Mouse (Mus musculus) liver, embryonic 13.5 days (tissue): ENCODE measurements around the gene Srpr. TPM values are rescaled to one million over a fixed set of nuclear protein-coding genes. Genes with fewer than 3 reads are reported as not detected.

Experiments
- ATAC-seq: fragments of 200-750 bp; cut with Nextera tagmentation; 2 replicates; pipeline ENCODE4 v1.8.0; 2017; ENCODE audit warnings: low read depth, mild to moderate bottlenecking, moderate number of reproducible peaks, moderate library complexity
- DNase-seq: peaks from one replicate; pipeline ENCODE4 v3.0.0; 2022
- H3K27ac ChIP-seq: fragments of 300-500 bp; sonication (generic); 2 replicates; pipeline ENCODE4 v1.5.1; 2015; ENCODE audit warnings: moderate library complexity, mild to moderate bottlenecking, inconsistent platforms
- H3K27me3 ChIP-seq: fragments of 300-500 bp; sonication (generic); 2 replicates; pipeline ENCODE4 v1.6.1; 2015; ENCODE audit warnings: mild to moderate bottlenecking, inconsistent platforms
- H3K36me3 ChIP-seq: fragments of 300-500 bp; sonication (generic); 2 replicates; pipeline ENCODE4 v1.6.1; 2015; ENCODE audit warnings: mild to moderate bottlenecking, inconsistent platforms
- H3K4me1 ChIP-seq: fragments of 300-500 bp; sonication (generic); replicated peaks from 2 replicates; pipeline ENCODE4 v1.6.1; 2015; ENCODE audit warnings: inconsistent platforms
- H3K4me2 ChIP-seq: fragments of 300-500 bp; sonication (generic); 2 replicates; pipeline ENCODE4 v1.6.1; 2015; ENCODE audit warnings: inconsistent platforms, mild to moderate bottlenecking, moderate library complexity
- H3K4me3 ChIP-seq: fragments of 300-500 bp; sonication (generic); replicated peaks from 2 replicates; pipeline ENCODE4 v1.5.1; 2015; ENCODE audit warnings: mild to moderate bottlenecking, inconsistent platforms
- H3K9ac ChIP-seq: fragments of 300-500 bp; sonication (generic); 2 replicates; pipeline ENCODE4 v1.6.1; 2015; ENCODE audit warnings: mild to moderate bottlenecking, inconsistent platforms
- H3K9me3 ChIP-seq: fragments of 300-500 bp; sonication (generic); replicated peaks from 2 replicates; pipeline ENCODE4 v1.6.1; 2016; ENCODE audit warnings: inconsistent platforms
- WGBS: fragments of 180-500 bp; shearing (Covaris S2); methylation state at CpG from one replicate; pipeline ENCODE4 v1.1.7; 2015; ENCODE audit not compliant: insufficient replicate concordance; 5-methylcytosine and 5-hydroxymethylcytosine counted together
- polyA plus RNA-seq: library from polyadenylated mRNA; unstranded; fragments of >200 nt; fragmentation: Nextera tagmentation; extraction: Ambion mirVana; gene quantifications from 2 replicates; pipeline ENCODE4 v1.2.1, GENCODE M21; 2015

The Srpr gene
- polyA plus RNA-seq, 1 experiment from 2014 or later: 61.6 TPM

DNA sequence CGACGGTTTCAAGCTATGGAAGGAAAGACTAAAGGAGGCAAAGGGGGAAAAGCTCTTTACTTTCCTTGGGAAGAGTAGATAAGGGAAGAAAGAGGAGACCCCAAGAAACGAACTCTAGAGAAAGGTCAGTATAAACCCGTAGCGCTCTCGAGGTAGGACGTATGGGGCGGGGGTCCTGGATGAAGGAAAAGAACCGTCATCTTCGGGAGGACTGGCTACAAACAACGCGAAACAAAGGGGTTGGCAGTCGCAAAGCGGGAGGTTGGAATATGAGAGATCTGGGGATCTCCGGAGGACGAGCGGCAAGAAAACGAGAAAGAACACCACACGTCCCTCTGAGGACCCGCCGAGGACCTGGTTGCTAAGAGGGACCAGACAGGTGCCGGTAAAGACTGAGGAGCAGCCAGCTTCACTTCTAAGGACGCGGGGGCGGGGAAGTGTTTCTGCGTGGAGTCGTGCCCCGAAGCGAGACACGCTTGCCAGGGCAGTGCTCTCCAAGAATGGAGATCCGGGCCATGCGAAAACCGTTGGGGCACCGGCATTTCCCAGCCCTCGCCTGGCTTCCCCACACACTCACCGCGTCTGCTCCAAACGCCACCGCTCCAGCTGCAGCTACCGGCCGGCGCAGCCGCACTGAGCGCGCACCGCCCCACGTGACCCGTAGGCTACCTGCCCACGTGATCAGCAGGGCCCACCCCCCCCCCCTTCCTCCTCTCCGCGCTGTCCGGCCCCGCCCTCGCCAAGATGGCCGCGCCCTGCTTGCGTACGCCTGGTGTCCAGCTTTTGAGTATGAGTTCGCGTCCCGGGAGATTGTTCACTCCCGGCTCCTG, 67.4 kb downstream of the Srpr start, which contains the start of the genes Fam118b and Rpusd4:
Fam118b (minus strand) TSS at position 660 of the 830 bp plus-strand sequence.
Rpusd4 (plus strand) TSS at position 720 of the 830 bp plus-strand sequence.
- under 1% methylated on average over 62 of the region's 62 CpGs for WGBS
- ATAC-seq: peak; percentile 91
- peak within 1 kb of the TSS; percentile 76 for H3K4me3 ChIP-seq
- peak; percentile 90 for DNase-seq
- peaks cover 19% of the 10 kb centered on the region for H3K36me3 ChIP-seq
- H3K27ac ChIP-seq: peak within 1 kb of the TSS; percentile 62
- H3K9ac ChIP-seq: peak within 1 kb of the TSS; percentile 83
- H3K9me3 ChIP-seq: no peaks in the 10 kb centered on the region
- H3K4me1 ChIP-seq: peaks cover 77% of the 10 kb centered on the region
- no peaks in the 10 kb centered on the region for H3K27me3 ChIP-seq
- H3K4me2 ChIP-seq: peak within 1 kb of the TSS; percentile 92

DNA sequence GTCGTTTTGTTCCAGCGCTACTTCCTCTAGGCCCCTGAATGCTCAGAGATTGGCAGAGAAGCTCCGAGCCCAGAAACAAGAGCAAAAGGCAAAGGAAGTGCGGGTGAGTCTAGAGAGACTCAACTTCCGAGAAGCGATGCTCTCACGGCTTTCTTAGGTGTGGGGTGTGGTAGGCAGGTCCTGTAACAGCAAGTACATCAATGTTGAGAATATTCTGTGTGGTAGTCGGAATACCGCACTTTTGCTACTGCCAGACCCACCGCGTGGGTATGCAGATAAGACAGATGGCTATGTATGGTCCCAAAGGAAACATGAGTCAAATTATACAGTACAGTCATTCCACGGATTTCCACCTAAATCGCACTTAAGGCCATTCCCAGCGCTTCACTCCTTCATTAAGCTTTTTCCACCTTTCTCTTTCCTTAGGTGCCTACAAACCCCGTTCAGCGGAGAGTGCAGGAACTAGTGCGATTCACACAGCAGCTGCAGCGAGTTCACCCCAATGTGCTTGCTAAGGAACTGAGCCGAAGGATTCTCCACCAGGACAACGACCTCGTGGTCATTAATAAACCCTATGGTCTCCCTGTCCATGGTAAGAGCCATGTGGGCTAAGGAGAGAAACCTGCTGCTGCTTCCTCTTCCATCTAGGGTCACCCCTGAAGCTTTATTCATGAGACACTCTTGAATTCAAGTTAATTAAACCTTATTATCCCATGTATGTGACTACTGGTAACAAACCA, 68.2 kb downstream of the Srpr start:
- DNase-seq: no peak
- 1% methylated on average over 21 of the region's 21 CpGs for WGBS
- peak overlapping the region; percentile 76 for H3K9ac ChIP-seq
- peak overlapping the region; percentile 58 for H3K27ac ChIP-seq
- H3K4me1 ChIP-seq: peaks cover 70% of the 10 kb centered on the region
- H3K4me2 ChIP-seq: peak overlapping the region; percentile 73
- no peaks in the 10 kb centered on the region for H3K27me3 ChIP-seq
- H3K4me3 ChIP-seq: peak overlapping the region; percentile 76
- peaks cover 27% of the 10 kb centered on the region for H3K36me3 ChIP-seq
- no peaks in the 10 kb centered on the region for H3K9me3 ChIP-seq
- peak; percentile 59 for ATAC-seq

DNA sequence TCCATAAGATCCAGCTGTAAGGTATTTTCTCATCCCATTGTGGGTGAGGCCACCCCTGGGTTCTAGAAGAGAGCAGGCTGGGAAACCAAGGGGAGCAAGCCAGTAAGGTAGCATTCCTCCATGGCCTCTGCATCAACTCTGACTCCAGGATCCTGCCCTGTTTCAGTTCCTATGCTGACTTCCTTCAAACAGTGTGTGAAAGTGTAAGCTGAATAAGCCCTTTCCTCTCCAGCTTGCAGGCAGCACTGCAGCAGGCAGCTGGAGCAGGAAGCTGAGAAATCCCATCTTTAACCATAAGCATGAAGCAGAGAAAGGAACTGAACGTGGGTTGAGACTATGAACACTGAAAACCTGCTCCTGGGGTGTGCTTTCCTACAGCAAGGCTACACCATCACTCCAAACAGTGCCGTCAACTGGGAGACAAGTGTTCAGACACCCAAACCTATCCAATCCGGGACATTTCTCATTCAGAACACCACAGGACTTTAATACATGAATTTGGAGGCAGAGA, 77.9 kb downstream of the Srpr start:
- no peaks in the 10 kb centered on the region for H3K4me1 ChIP-seq
- DNase-seq (no peak), ATAC-seq (no peak)
- H3K27me3 ChIP-seq: no peaks in the 10 kb centered on the region
- H3K9ac ChIP-seq: no peak overlapping the region
- peaks cover 48% of the 10 kb centered on the region for H3K36me3 ChIP-seq
- no peak overlapping the region for H3K27ac ChIP-seq
- no peak overlapping the region for H3K4me2 ChIP-seq
- H3K9me3 ChIP-seq: no peaks in the 10 kb centered on the region
- H3K4me3 ChIP-seq: no peak overlapping the region
- 67% methylated on average over 3 of the region's 3 CpGs for WGBS

DNA sequence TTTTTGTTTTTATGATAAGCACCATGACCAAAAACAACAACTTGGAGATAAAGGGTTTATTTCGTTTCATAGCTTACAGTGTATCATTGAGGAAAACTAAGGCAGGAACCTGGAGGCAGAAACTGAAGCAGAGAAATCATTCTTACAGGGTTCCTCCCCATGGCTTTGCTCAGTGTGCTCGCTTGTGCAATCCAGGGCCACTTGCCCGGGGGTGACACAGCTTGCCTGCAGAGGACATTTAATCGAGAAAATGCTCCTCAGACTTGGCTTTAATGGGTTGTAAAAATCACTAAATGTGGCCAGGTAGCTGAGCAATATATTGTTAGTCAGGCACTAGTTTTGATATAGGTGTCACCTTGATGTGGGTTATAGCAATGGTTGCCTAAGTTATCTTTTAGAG, 78.5 kb downstream of the Srpr start:
- ATAC-seq: no peak
- WGBS: 73% methylated on average over 4 of the region's 4 CpGs

DNA sequence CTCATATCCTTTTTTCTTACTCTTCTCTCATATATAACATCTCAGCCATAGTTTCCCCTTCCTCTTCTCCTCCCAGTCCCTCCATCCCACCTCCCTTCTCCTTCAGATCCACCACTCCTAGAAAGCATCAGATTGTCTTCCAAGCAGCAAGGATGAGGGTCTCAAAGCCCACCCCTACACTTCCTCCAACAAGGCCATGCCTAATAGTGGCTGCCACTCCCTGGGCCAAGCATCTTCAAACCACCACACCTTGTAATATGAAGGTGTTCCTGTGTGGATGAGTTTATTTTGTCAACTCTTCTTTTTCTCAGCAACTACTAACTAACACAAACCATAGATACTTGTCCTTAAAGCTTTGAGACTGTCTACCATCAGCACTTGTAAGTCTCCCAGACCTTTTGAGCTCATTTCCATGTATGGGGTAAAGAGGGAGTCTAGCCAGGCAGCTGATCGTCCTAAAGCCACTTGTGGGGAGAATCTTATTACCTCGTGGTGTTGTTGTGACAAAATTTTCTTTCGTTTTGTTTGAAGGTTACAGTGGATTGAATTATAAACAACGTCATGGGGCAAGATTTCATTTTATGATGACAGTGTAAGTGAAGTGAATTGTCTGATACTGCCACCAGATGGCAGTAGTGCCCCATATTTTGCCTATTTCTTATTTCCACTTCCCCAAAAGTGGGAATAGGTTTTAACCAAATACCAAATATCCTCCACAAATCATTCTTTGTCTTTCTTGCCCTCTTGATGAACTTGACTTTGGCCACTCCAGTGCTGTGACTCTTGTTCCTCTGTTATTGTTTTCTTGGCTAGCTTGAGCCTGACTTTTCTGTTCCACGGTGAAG, 82.3 kb downstream of the Srpr start:
- 23% methylated on average over 5 of the region's 5 CpGs for WGBS
- no peak overlapping the region for H3K4me2 ChIP-seq
- ATAC-seq: no peak
- H3K4me3 ChIP-seq: no peak overlapping the region
- no peak overlapping the region for H3K27ac ChIP-seq
- no peak overlapping the region for H3K9ac ChIP-seq
- peaks cover 10% of the 10 kb centered on the region for H3K36me3 ChIP-seq
- no peaks in the 10 kb centered on the region for H3K27me3 ChIP-seq
- no peaks in the 10 kb centered on the region for H3K4me1 ChIP-seq
- no peak for DNase-seq
- H3K9me3 ChIP-seq: no peaks in the 10 kb centered on the region

More for the DNA sequence above, 78.5 kb downstream of the Srpr start:
- no peak for DNase-seq
- H3K9ac ChIP-seq: no peak overlapping the region
- no peaks in the 10 kb centered on the region for H3K4me1 ChIP-seq
- peaks cover 43% of the 10 kb centered on the region for H3K36me3 ChIP-seq
- no peak overlapping the region for H3K4me3 ChIP-seq
- H3K27me3 ChIP-seq: no peaks in the 10 kb centered on the region
- no peak overlapping the region for H3K27ac ChIP-seq
- H3K4me2 ChIP-seq: no peak overlapping the region
- H3K9me3 ChIP-seq: no peaks in the 10 kb centered on the region

DNA sequence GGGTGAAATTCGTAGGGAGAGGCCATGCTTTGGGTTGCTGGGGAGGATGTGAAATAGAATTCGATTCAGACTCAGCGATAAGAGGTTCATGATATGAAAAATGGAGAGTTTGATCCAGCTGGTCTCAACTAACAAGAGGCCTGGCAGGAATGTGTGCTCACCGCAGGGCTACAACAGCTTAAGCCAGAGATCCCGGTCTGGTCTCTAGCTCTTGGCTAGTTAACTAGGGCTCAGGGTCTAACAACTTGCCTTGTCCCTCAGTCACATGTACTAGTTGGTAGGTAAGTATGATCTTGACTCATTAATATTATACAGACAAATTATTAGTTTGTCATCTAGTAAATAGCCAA, 82.9 kb downstream of the Srpr start:
- Histone ChIP-seq H3K4me1 (no peaks in the 10 kb centered on the region), H3K27me3 (no peaks in the 10 kb centered on the region), H3K36me3 (peaks cover 5% of the 10 kb centered on the region), H3K4me2 (no peak overlapping the region), H3K9ac (no peak overlapping the region), H3K4me3 (no peak overlapping the region), H3K9me3 (no peaks in the 10 kb centered on the region), H3K27ac (no peak overlapping the region)
- DNase-seq (no peak), ATAC-seq (no peak)
- WGBS: 63% methylated on average over 5 of the region's 5 CpGs

DNA sequence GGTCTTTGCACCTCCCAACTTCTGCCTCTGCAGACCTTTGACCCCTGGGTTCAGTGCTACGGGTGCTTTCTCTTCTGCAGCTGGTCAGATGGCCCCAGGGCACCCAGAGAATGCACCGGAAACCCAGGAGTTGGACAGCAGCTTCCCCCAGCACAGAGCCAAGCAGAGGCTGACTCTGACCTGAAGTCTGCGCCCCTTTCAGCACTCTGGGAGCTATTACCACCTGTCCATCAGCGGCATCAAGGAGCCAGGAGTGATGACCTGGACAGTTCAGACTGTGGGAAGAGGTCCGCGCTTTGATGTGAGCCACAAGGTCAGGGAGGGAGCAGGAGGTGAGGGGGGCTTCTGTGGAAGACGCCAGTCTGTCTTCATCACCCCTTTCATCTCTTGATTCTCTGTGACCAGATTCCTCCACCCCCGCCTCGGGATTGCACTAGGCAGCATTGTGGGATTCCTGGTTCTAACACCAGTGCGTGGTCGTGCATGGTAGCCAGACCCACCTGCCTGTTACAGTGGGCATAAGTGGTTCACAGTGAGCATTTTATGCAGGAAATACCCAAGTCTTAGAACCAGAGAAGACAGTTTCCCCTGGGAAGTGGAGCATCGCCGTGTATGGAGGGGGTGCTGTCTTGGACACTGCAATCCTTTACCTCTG, 83.6 kb downstream of the Srpr start:
- 77% methylated on average over 13 of the region's 13 CpGs for WGBS
- H3K36me3 ChIP-seq: peaks cover 1% of the 10 kb centered on the region; the same call in 1 of the 2 replicates
- no peaks in the 10 kb centered on the region for H3K27me3 ChIP-seq
- H3K4me2 ChIP-seq: no peak overlapping the region
- no peak overlapping the region for H3K27ac ChIP-seq
- no peak overlapping the region for H3K4me3 ChIP-seq
- no peaks in the 10 kb centered on the region for H3K4me1 ChIP-seq
- no peak for ATAC-seq
- H3K9me3 ChIP-seq: no peaks in the 10 kb centered on the region
- no peak for DNase-seq
- no peak overlapping the region for H3K9ac ChIP-seq

DNA sequence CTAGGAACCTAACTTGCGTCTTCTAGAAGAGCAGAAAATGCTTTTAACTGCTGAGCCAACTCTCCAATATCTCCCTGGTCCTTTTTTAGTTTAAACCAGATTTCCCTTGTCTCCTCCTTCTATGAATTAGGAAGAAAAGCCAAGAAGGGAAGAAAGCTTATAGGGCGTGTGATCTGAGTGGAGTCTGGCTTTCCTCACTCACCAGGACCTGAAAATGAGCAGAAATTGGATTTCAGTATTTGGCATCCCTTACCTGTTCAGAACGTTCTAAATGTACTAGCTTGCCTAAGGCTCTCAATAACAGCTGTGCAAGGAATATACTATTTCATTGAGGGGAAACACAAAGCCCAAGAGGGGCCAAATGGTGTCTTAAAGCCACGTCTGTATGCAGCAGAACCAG, 84.4 kb downstream of the Srpr start:
- no peak overlapping the region for H3K4me2 ChIP-seq
- no peak overlapping the region for H3K4me3 ChIP-seq
- no peak overlapping the region for H3K9ac ChIP-seq
- no peak for ATAC-seq
- H3K4me1 ChIP-seq: no peaks in the 10 kb centered on the region
- H3K27ac ChIP-seq: no peak overlapping the region
- H3K36me3 ChIP-seq: no peaks in the 10 kb centered on the region
- no peak for DNase-seq
- H3K9me3 ChIP-seq: no peaks in the 10 kb centered on the region
- no peaks in the 10 kb centered on the region for H3K27me3 ChIP-seq
- WGBS: 65% methylated on average over 4 of the region's 4 CpGs

DNA sequence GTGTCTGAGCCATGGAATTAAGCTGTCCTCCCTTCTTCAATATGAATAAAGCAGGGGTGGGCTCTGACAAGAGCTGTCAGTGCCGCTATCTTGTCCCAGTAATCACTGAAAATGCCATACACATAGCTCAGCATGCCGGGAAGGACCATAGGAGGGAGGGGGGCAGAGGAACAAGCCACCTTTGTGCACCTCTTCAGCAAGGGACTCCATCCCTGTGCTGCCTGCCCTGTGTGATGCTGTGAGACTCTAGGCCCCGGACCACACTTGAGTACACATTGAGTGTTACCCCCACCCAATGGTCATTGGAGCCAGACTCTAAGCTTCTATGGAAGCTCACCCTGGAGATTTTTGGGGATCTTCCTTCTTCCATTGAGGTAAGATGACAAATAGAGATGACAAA, 86.4 kb downstream of the Srpr start:
- Histone ChIP-seq H3K27ac (no peak overlapping the region), H3K9ac (no peak overlapping the region), H3K9me3 (no peaks in the 10 kb centered on the region), H3K4me2 (no peak overlapping the region), H3K27me3 (no peaks in the 10 kb centered on the region), H3K36me3 (no peaks in the 10 kb centered on the region), H3K4me3 (no peak overlapping the region), H3K4me1 (no peaks in the 10 kb centered on the region)
- ATAC-seq (no peak), DNase-seq (no peak)
- 77% methylated on average over 3 of the region's 3 CpGs for WGBS

DNA sequence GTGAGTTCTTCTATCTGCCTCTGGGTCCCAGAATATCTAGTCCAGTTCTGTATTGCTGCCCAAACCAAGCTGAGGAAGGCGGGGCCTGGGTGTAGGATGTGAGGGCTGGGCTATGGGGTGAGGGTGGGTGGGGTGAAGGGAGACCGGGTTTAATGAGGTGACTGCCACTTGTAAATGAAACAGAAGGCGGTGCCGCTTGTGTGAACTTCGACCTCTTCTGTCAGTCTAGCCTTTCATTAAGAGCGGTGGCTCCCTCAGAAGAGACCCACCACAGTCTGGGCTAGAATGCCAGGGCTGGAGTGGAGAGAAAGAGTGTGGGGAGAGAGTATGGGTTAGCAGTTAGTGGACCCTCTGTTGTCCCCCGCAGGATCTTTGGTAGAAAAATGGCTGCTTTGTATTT, 90.0 kb downstream of the Srpr start:
- Histone ChIP-seq H3K4me1 (no peaks in the 10 kb centered on the region), H3K27ac (no peak overlapping the region), H3K4me2 (no peak overlapping the region), H3K4me3 (no peak overlapping the region), H3K27me3 (no peaks in the 10 kb centered on the region), H3K9me3 (no peaks in the 10 kb centered on the region), H3K36me3 (no peaks in the 10 kb centered on the region), H3K9ac (no peak overlapping the region)
- DNase-seq (no peak), ATAC-seq (no peak)
- 42% methylated on average over 7 of the region's 7 CpGs for WGBS
